Mouse (Mus musculus) MEL (cell line): Measurements from ENCODE around the gene Clcn6. TPM values are rescaled to one million over a fixed set of nuclear protein-coding genes. Genes with fewer than 3 reads are reported as not detected.

Experiments
- DNase-seq: peaks from one replicate; pipeline ENCODE4 v3.0.0; 2011; ENCODE audit warnings: low read depth, low spot score
- H3K27ac ChIP-seq: 2 replicates; pipeline ENCODE4 v1.5.1; 2012; ENCODE audit warnings: low read depth, mild to moderate bottlenecking, control low read depth, low read length, moderate library complexity; ENCODE audit not compliant: control insufficient read depth
- H3K27me3 ChIP-seq, 2 experiments: fragments of 150-350 bp in 1 of 2; sonication (generic) in 1 of 2; 2 replicates each; pipeline ENCODE4 v1.6.1; 2012; ENCODE audit warnings: low read length in 2 of 2, mild to moderate bottlenecking in 2 of 2, improper control_type of control experiment in 1 of 2, moderate library complexity in 1 of 2; ENCODE audit not compliant: insufficient read depth in 2 of 2, control insufficient read depth in 1 of 2
- H3K36me3 ChIP-seq, 2 experiments: 2 replicates each; pipeline ENCODE4 v1.6.1; 2012 to 2014; ENCODE audit warnings: low read length in 2 of 2, improper control_type of control experiment in 1 of 2, inconsistent platforms in 1 of 2, mild to moderate bottlenecking in 1 of 2; ENCODE audit not compliant: insufficient read depth in 2 of 2, control insufficient read depth in 1 of 2
- H3K4me1 ChIP-seq, 2 experiments: fragments of 150-350 bp in 1 of 2; sonication (generic) in 1 of 2; 2 replicates each; pipeline ENCODE4 v1.6.1; 2012; ENCODE audit warnings: low read length in 2 of 2, improper control_type of control experiment in 1 of 2, mild to moderate bottlenecking in 1 of 2; ENCODE audit not compliant: insufficient read depth in 2 of 2, control insufficient read depth in 1 of 2
- H3K4me3 ChIP-seq, 2 experiments: fragments of 150-350 bp in 1 of 2; sonication (generic) in 1 of 2; 2 replicates each; pipeline ENCODE4 v1.5.1; 2012; ENCODE audit warnings: low read depth in 2 of 2, low read length in 2 of 2, mild to moderate bottlenecking in 2 of 2, moderate library complexity in 2 of 2, control low read depth in 1 of 2, improper control_type of control experiment in 1 of 2; ENCODE audit not compliant: control insufficient read depth in 1 of 2, insufficient read depth in 1 of 2
- H3K79me2 ChIP-seq: 2 replicates; pipeline ENCODE4 v1.6.1; 2012; ENCODE audit warnings: mild to moderate bottlenecking, low read length, moderate library complexity; ENCODE audit not compliant: control insufficient read depth, poor library complexity, insufficient read depth
- H3K9ac ChIP-seq: 2 replicates; pipeline ENCODE4 v1.6.1; 2012; ENCODE audit warnings: low read depth, mild to moderate bottlenecking, control low read depth, low read length, moderate library complexity; ENCODE audit not compliant: control insufficient read depth, poor library complexity, severe bottlenecking
- H3K9me3 ChIP-seq: fragments of 150-350 bp; sonication (generic); replicated peaks from 2 replicates; pipeline ENCODE4 v1.6.1; 2012; ENCODE audit warnings: mild to moderate bottlenecking, low read length, improper control_type of control experiment, moderate library complexity; ENCODE audit not compliant: insufficient read depth
- CHD1 ChIP-seq: IDR thresholded peaks from 2 replicates; pipeline ENCODE4 v1.6.1; 2012; ENCODE audit warnings: low read depth, mild to moderate bottlenecking, inconsistent platforms, low read length, improper control_type of control experiment
- CHD2 ChIP-seq: IDR thresholded peaks from 2 replicates; pipeline ENCODE4 v1.6.1; 2011; ENCODE audit warnings: low read length, improper control_type of control experiment
- CTCF ChIP-seq, 3 experiments: IDR thresholded peaks in 2 of 3; conservative IDR thresholded peaks in 1 of 3; 2 replicates each; pipeline ENCODE4 v1.5.1; 2011 to 2012; ENCODE audit warnings: low read length in 3 of 3, low read depth in 2 of 3, mild to moderate bottlenecking in 2 of 3, improper control_type of control experiment in 1 of 3, inconsistent platforms in 1 of 3, mixed read lengths in 1 of 3, moderate library complexity in 1 of 3; ENCODE audit not compliant: control insufficient read depth in 1 of 3, insufficient read depth in 1 of 3, poor library complexity in 1 of 3, severe bottlenecking in 1 of 3
- E2F4 ChIP-seq: IDR thresholded peaks from 2 replicates; pipeline ENCODE4 v1.6.1; 2011; ENCODE audit warnings: low read depth, low read length, improper control_type of control experiment, borderline replicate concordance
- ELF1 ChIP-seq: IDR thresholded peaks from 2 replicates; pipeline ENCODE4 v1.6.1; 2014; ENCODE audit warnings: low read depth, mild to moderate bottlenecking, inconsistent platforms, low read length, improper control_type of control experiment, moderate library complexity
- ETS1 ChIP-seq: IDR thresholded peaks from 2 replicates; pipeline ENCODE4 v1.6.1; 2012; ENCODE audit warnings: low read depth, mild to moderate bottlenecking, inconsistent platforms, low read length, improper control_type of control experiment, moderate library complexity
- JUND ChIP-seq: IDR thresholded peaks from 2 replicates; pipeline ENCODE4 v1.6.1; 2011; ENCODE audit warnings: low read depth, mild to moderate bottlenecking, improper control_type of control experiment, low read length
- KAT2A ChIP-seq: conservative IDR thresholded peaks from 2 replicates; pipeline ENCODE4 v1.6.1; 2012; ENCODE audit warnings: low read depth, low read length, improper control_type of control experiment, inconsistent platforms
- MAX ChIP-seq: IDR thresholded peaks from 2 replicates; pipeline ENCODE4 v1.6.1; 2011; ENCODE audit warnings: low read length, improper control_type of control experiment
- MEF2A ChIP-seq: IDR thresholded peaks from 2 replicates; pipeline ENCODE4 v1.6.1; 2014; ENCODE audit warnings: low read depth, mild to moderate bottlenecking, inconsistent platforms, low read length, improper control_type of control experiment; ENCODE audit not compliant: poor library complexity, insufficient replicate concordance, severe bottlenecking; ENCODE audit errors: extremely low read depth
- MXI1 ChIP-seq: IDR thresholded peaks from 2 replicates; pipeline ENCODE4 v1.6.1; 2011; ENCODE audit warnings: mild to moderate bottlenecking, low read depth, low read length, improper control_type of control experiment
- MYB ChIP-seq: IDR thresholded peaks from 2 replicates; pipeline ENCODE4 v1.6.1; 2011; ENCODE audit warnings: mild to moderate bottlenecking, low read depth, low read length, improper control_type of control experiment
- MYC ChIP-seq: IDR thresholded peaks from 2 replicates; pipeline ENCODE4 v1.6.1; 2011; ENCODE audit warnings: low read depth, mild to moderate bottlenecking, low read length, improper control_type of control experiment, moderate library complexity
- NRF1 ChIP-seq: IDR thresholded peaks from 2 replicates; pipeline ENCODE4 v1.6.1; 2014; ENCODE audit warnings: low read depth, mild to moderate bottlenecking, inconsistent platforms, low read length, improper control_type of control experiment, moderate library complexity; ENCODE audit not compliant: poor library complexity, insufficient read depth, severe bottlenecking
- POLR2AphosphoS5 ChIP-seq: IDR thresholded peaks from 2 replicates; pipeline ENCODE4 v1.6.1; 2012; ENCODE audit warnings: low read depth, borderline replicate concordance, mild to moderate bottlenecking, inconsistent platforms, low read length, moderate library complexity, mixed read lengths
- RAD21 ChIP-seq: IDR thresholded peaks from 2 replicates; pipeline ENCODE4 v1.6.1; 2011; ENCODE audit warnings: mild to moderate bottlenecking, low read depth, low read length, improper control_type of control experiment
- SIN3A ChIP-seq: IDR thresholded peaks from 2 replicates; pipeline ENCODE4 v1.6.1; 2012; ENCODE audit warnings: low read length, improper control_type of control experiment, inconsistent platforms
- SMC3 ChIP-seq: IDR thresholded peaks from 2 replicates; pipeline ENCODE4 v1.6.1; 2011; ENCODE audit warnings: low read depth, low read length, improper control_type of control experiment
- TAL1 ChIP-seq: IDR thresholded peaks from 2 replicates; pipeline ENCODE4 v1.6.1; 2012; ENCODE audit warnings: mild to moderate bottlenecking, inconsistent platforms, low read length, moderate library complexity, mixed read lengths
- TCF12 ChIP-seq: IDR thresholded peaks from 2 replicates; pipeline ENCODE4 v1.6.1; 2014; ENCODE audit warnings: low read depth, mild to moderate bottlenecking, inconsistent platforms, low read length, improper control_type of control experiment, moderate library complexity
- UBTF ChIP-seq: IDR thresholded peaks from 2 replicates; pipeline ENCODE4 v1.6.1; 2012; ENCODE audit warnings: low read depth, mild to moderate bottlenecking, inconsistent platforms, low read length, improper control_type of control experiment, moderate library complexity, borderline replicate concordance; ENCODE audit not compliant: insufficient read depth
- ZC3H11A ChIP-seq: IDR thresholded peaks from 2 replicates; pipeline ENCODE4 v1.6.1; 2012; ENCODE audit warnings: low read depth, mild to moderate bottlenecking, inconsistent platforms, low read length, improper control_type of control experiment
- ZMIZ1 ChIP-seq: IDR thresholded peaks from 2 replicates; pipeline ENCODE4 v1.6.1; 2012; ENCODE audit warnings: low read depth, mild to moderate bottlenecking, inconsistent platforms, low read length, improper control_type of control experiment, moderate library complexity
- polyA plus RNA-seq, 2 experiments: library from polyadenylated mRNA; stranded (reverse) in 1 of 2; unstranded in 1 of 2; fragments of >175 nt in 1 of 2; fragments of >200 nt in 1 of 2; gene quantifications; 2 replicates each; pipeline versions ENCODE4 v1.2.1 to v1.2.4; 2012; ENCODE audit warnings: low replicate concordance in 2 of 2, low read depth in 1 of 2; ENCODE audit not compliant: insufficient read length in 2 of 2, insufficient read depth in 1 of 2, missing spikeins in 1 of 2
- total RNA-seq: library from RNA; depleted of rRNA; stranded (reverse); fragments of 300-350 nt; gene quantifications from 2 replicates; pipeline ENCODE4 v1.2.3, GENCODE M21; 2012

Clcn6 gene
- total and polyA plus RNA-seq, 3 experiments = 5.8 to 17.5 TPM; not detected in 1

DNA sequence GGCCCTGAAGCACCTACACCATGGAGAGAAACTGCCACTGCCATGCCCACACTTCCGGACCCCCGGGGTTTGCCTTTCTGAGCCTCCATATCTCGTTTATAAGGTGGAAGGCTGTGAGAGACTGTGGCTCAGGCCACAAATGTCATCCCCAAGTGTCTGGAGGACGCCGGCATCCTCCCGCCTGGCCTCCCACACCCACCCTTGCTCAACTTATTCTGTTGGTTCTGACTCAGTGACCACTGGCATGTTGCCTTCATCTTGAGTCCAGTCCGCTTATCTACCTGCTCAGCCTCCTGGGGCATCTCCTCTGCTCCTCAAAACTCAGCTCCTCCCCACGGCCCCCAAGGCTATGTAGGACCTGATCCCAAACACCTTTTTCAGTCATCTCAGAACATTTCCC is 28.7 kb upstream of the Clcn6 start (continued):
- no peak for TF ChIP-seq POLR2AphosphoS5
- no peak for TF ChIP-seq MXI1

DNA sequence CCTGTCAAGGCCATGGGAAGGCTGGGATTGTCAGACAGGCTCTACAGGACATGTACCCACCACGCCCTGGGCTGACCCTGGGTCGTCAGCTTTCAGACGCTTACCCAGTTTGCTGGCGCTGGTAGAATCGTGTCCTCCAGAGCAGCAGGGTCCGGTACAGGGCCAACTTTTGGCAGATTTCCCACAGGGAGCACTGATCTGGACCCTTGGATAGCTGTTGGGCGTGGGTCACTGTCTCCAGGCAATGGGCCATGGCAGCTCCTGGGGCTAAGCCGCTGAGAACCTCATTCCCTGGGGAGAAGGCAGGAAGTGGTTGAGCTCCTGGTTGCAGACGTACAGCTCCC is 27.8 kb upstream of the Clcn6 start:
- TF ChIP-seq TAL1 = no peak
- TF ChIP-seq JUND = no peak
- no peak for TF ChIP-seq TCF12
- TF ChIP-seq NRF1 = no peak
- TF ChIP-seq MEF2A = no peak
- no peak for TF ChIP-seq CHD2
- no peak for TF ChIP-seq SMC3
- no peak for TF ChIP-seq UBTF
- TF ChIP-seq MAX = no peak
- no peak for TF ChIP-seq E2F4
- TF ChIP-seq KAT2A = no peak
- TF ChIP-seq CHD1 = no peak
- TF ChIP-seq ELF1 = no peak
- Histone ChIP-seq H3K79me2 (no peaks in the 10 kb centered on the region), H3K9ac (no peak overlapping the region), H3K36me3 (no peaks in the 10 kb centered on the region), H3K4me3 (no peak overlapping the region), H3K4me1 (no peaks in the 10 kb centered on the region; a peak in 1 of 4 replicates), H3K9me3 (no peaks in the 10 kb centered on the region), H3K27ac (no peak overlapping the region), H3K27me3 (no peaks in the 10 kb centered on the region)
- no peak for DNase-seq

GRCm38 (mm10) chr4:148065702-148066400 is 27.2 kb upstream of the Clcn6 start:
- peak; percentile 54 for DNase-seq
- Histone ChIP-seq H3K4me1 (no peaks in the 10 kb centered on the region; a peak in 1 of 4 replicates), H3K9ac (no peak overlapping the region), H3K27me3 (no peaks in the 10 kb centered on the region), H3K36me3 (no peaks in the 10 kb centered on the region), H3K4me3 (no peak overlapping the region), H3K27ac (no peak overlapping the region), H3K9me3 (no peaks in the 10 kb centered on the region), H3K79me2 (no peaks in the 10 kb centered on the region)
- peak; percentile 48; the same call in 1 of the 2 replicates for TF ChIP-seq MYC
- no peak for TF ChIP-seq ETS1
- no peak for TF ChIP-seq MYB
- TF ChIP-seq ZC3H11A = peak; percentile 45; the same call in 1 of the 2 replicates
- peak; percentile 65 for TF ChIP-seq MAX
- TF ChIP-seq SMC3 = peak; percentile 77
- TF ChIP-seq KAT2A = no peak
- TF ChIP-seq SIN3A = 0 out of 2 replicates have a peak, but pooled peaks have one; percentile 30
- TF ChIP-seq RAD21 = peak; percentile 51
- TF ChIP-seq CHD2 = no peak
- no peak for TF ChIP-seq JUND
- TF ChIP-seq ZMIZ1 = no peak
- TF ChIP-seq MXI1 = peak; percentile 53
- TF ChIP-seq CTCF (IDR thresholded peaks at IDR 0.05 in 2 of 3, conservative IDR thresholded peaks at IDR 0.05 in 1 of 3; ENCODE audit: control insufficient read depth in 1 of 3, insufficient read depth in 1 of 3, low read depth in 2 of 3, low read length in 3 of 3, poor library complexity in 1 of 3, severe bottlenecking in 1 of 3) = peak; percentile 26 to 72 (median 55)
